Mouse (Mus musculus): Measurements from ENCODE around the gene Dst. TPM values are rescaled to one million over a fixed set of nuclear protein-coding genes. Genes with fewer than 3 reads are reported as not detected.

Dst gene
- polyA plus RNA-seq, 1 experiment: 9.5 TPM

GRCm38 (mm10) chr1:33892784-33893183 is 15.2 kb upstream of the Dst start:
- H3K4me3 ChIP-seq (replicated peaks; ENCODE audit: control insufficient read depth, low read depth, low read length): no peak overlapping the region
- TF ChIP-seq POLR2A (IDR thresholded peaks at IDR 0.05; ENCODE audit: borderline replicate concordance, control insufficient read depth, low read depth, low read length) (no peak), CTCF (IDR thresholded peaks at IDR 0.05; ENCODE audit: control insufficient read depth, insufficient read depth, low read length) (peak; percentile 43)
- 40% methylated on average over 10 of the region's 10 CpGs for WGBS
- no peak overlapping the region for H3K27ac ChIP-seq (ENCODE audit: control insufficient read depth, insufficient read depth, low read depth, low read length, poor library complexity)
- no peaks in the 10 kb centered on the region; the same call in 1 of the 2 replicates for H3K4me1 ChIP-seq (ENCODE audit: control insufficient read depth, insufficient read depth, low read length)

DNA sequence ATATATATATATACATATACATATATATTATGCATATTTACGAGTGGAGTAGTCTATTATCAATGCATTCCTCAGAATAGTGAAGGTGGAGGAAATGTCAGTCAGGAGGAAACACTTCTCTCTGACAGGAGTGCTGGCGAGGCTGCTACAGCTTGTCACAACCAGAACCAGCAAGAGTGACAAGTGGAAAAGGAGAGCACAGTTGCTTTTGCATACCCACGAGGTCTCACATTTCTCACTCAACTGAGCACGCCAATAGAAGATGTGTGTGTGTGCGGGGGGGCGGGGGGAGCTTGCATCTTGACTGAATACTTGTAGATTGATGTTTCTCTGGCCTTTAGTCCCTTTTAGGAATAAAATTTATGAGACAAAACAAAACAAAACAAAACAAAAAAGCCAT is 11.9 kb upstream of the Dst start:
- H3K4me1 ChIP-seq (ENCODE audit: control insufficient read depth, insufficient read depth, low read length): no peaks in the 10 kb centered on the region; the same call in 1 of the 2 replicates
- 59% methylated on average over 6 of the region's 6 CpGs for WGBS
- H3K27ac ChIP-seq (ENCODE audit: control insufficient read depth, insufficient read depth, low read depth, low read length, poor library complexity): no peak overlapping the region
- no peak overlapping the region for H3K4me3 ChIP-seq (replicated peaks; ENCODE audit: control insufficient read depth, low read depth, low read length)
- no peak for TF ChIP-seq CTCF (IDR thresholded peaks at IDR 0.05; ENCODE audit: control insufficient read depth, insufficient read depth, low read length)
- no peak for TF ChIP-seq POLR2A (IDR thresholded peaks at IDR 0.05; ENCODE audit: borderline replicate concordance, control insufficient read depth, low read depth, low read length)

- 59% methylated on average over 4 of the region's 4 CpGs for WGBS
- no peak overlapping the region for H3K4me3 ChIP-seq (replicated peaks; ENCODE audit: control insufficient read depth, low read depth, low read length)
- TF ChIP-seq POLR2A (IDR thresholded peaks at IDR 0.05; ENCODE audit: borderline replicate concordance, control insufficient read depth, low read depth, low read length): no peak
- TF ChIP-seq CTCF (IDR thresholded peaks at IDR 0.05; ENCODE audit: control insufficient read depth, insufficient read depth, low read length): no peak
- H3K4me1 ChIP-seq (ENCODE audit: control insufficient read depth, insufficient read depth, low read length): no peaks in the 10 kb centered on the region; the same call in 1 of the 2 replicates
- no peak overlapping the region for H3K27ac ChIP-seq (ENCODE audit: control insufficient read depth, insufficient read depth, low read depth, low read length, poor library complexity)
Observed at GRCm38 (mm10) chr1:33896666-33897065, 11.4 kb upstream of the Dst start.

GRCm38 (mm10) chr1:33897426-33897825 is 10.6 kb upstream of the Dst start:
- WGBS: 83% methylated on average over 11 of the region's 11 CpGs
- no peak overlapping the region for H3K4me3 ChIP-seq (replicated peaks; ENCODE audit: control insufficient read depth, low read depth, low read length)
- TF ChIP-seq CTCF (IDR thresholded peaks at IDR 0.05; ENCODE audit: control insufficient read depth, insufficient read depth, low read length): no peak
- no peak for TF ChIP-seq POLR2A (IDR thresholded peaks at IDR 0.05; ENCODE audit: borderline replicate concordance, control insufficient read depth, low read depth, low read length)
- H3K4me1 ChIP-seq (ENCODE audit: control insufficient read depth, insufficient read depth, low read length): no peaks in the 10 kb centered on the region; the same call in 1 of the 2 replicates
- no peak overlapping the region for H3K27ac ChIP-seq (ENCODE audit: control insufficient read depth, insufficient read depth, low read depth, low read length, poor library complexity)

GRCm38 (mm10) chr1:33898373-33898772 is 9.7 kb upstream of the Dst start:
- H3K4me3 ChIP-seq (replicated peaks; ENCODE audit: control insufficient read depth, low read depth, low read length): no peak overlapping the region
- 63% methylated on average over 6 of the region's 6 CpGs for WGBS
- H3K27ac ChIP-seq (ENCODE audit: control insufficient read depth, insufficient read depth, low read depth, low read length, poor library complexity): no peak overlapping the region
- TF ChIP-seq CTCF (IDR thresholded peaks at IDR 0.05; ENCODE audit: control insufficient read depth, insufficient read depth, low read length) (no peak), POLR2A (IDR thresholded peaks at IDR 0.05; ENCODE audit: borderline replicate concordance, control insufficient read depth, low read depth, low read length) (no peak)
- H3K4me1 ChIP-seq (ENCODE audit: control insufficient read depth, insufficient read depth, low read length): no peaks in the 10 kb centered on the region; the same call in 1 of the 2 replicates

DNA sequence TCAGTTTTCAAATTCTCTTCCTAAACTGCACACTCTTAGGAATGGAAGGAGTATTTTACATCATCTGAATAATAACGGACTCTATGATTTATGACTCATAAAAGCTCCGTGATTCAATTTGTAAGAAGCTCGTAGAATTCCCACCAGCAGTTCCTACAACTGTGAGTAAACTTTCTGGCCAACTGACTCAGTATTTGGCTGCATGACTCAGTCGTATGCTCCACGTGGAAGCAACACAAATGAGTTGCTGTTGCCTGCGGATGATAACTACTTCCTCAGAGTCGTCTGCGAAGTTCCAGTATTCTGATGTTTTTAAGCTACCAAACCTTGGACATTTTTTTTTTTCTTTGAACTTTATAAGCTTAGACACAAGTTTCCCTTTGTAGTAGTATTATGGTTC is 7.8 kb upstream of the Dst start:
- TF ChIP-seq CTCF (IDR thresholded peaks at IDR 0.05; ENCODE audit: control insufficient read depth, insufficient read depth, low read length) (no peak), POLR2A (IDR thresholded peaks at IDR 0.05; ENCODE audit: borderline replicate concordance, control insufficient read depth, low read depth, low read length) (no peak)
- Histone ChIP-seq H3K27ac (ENCODE audit: control insufficient read depth, insufficient read depth, low read depth, low read length, poor library complexity) (no peak overlapping the region), H3K4me3 (replicated peaks; ENCODE audit: control insufficient read depth, low read depth, low read length) (no peak overlapping the region), H3K4me1 (ENCODE audit: control insufficient read depth, insufficient read depth, low read length) (no peaks in the 10 kb centered on the region; the same call in 1 of the 2 replicates)
- WGBS: 62% methylated on average over 8 of the region's 8 CpGs

DNA sequence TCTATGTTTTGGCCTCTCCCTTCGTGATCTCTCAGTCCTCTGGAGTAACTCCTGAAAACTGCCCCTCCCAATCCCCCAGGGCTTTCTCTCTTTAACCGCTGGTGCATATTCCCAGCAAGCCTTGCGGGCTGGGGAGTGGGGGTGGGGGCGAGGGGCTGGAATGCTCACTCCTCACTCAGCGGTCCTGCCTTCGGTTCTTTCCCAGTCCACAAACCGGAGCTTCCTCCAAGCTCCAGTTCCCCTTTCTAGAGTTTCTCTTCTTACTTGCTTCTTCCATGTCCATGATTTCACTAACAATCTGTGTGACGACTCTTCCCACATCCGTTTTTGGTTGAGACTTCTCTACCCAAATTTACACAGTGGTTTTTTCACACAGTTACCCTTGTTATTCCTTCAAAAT is 4.4 kb upstream of the Dst start:
- TF ChIP-seq CTCF (IDR thresholded peaks at IDR 0.05; ENCODE audit: control insufficient read depth, insufficient read depth, low read length) (no peak), POLR2A (IDR thresholded peaks at IDR 0.05; ENCODE audit: borderline replicate concordance, control insufficient read depth, low read depth, low read length) (no peak)
- 10% methylated on average over 9 of the region's 9 CpGs for WGBS
- no peak overlapping the region for H3K27ac ChIP-seq (ENCODE audit: control insufficient read depth, insufficient read depth, low read depth, low read length, poor library complexity)
- no peaks in the 10 kb centered on the region; the same call in 1 of the 2 replicates for H3K4me1 ChIP-seq (ENCODE audit: control insufficient read depth, insufficient read depth, low read length)
- H3K4me3 ChIP-seq (replicated peaks; ENCODE audit: control insufficient read depth, low read depth, low read length): no peak overlapping the region

DNA sequence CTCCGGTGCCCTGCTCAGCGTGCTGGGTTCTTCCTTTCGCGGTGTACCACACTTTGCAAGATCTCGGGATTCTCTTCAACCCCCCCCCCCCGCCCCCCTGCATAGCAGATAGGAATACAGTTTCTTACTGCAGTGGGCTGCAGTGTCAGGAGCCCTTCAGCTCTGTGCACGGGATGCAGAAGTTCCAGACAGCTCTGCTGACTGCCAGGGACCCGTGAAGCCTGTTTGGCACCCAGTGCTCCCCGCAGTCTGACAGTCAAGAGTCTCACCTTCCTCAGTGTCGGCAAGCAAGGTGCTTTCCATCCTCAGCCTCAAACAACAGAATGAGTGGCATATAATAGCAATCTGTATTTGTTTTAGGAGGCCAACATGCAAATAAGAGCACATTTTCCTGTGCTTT is 1.8 kb upstream of the Dst start:
- WGBS: 28% methylated on average over 10 of the region's 10 CpGs
- Histone ChIP-seq H3K27ac (ENCODE audit: control insufficient read depth, insufficient read depth, low read depth, low read length, poor library complexity) (no peak overlapping the region), H3K4me1 (ENCODE audit: control insufficient read depth, insufficient read depth, low read length) (no peaks in the 10 kb centered on the region; the same call in 1 of the 2 replicates), H3K4me3 (replicated peaks; ENCODE audit: control insufficient read depth, low read depth, low read length) (no peak overlapping the region)
- no peak for TF ChIP-seq CTCF (IDR thresholded peaks at IDR 0.05; ENCODE audit: control insufficient read depth, insufficient read depth, low read length)
- TF ChIP-seq POLR2A (IDR thresholded peaks at IDR 0.05; ENCODE audit: borderline replicate concordance, control insufficient read depth, low read depth, low read length): no peak

GRCm38 (mm10) chr1:33906927-33907326 is 1.1 kb upstream of the Dst start:
- Histone ChIP-seq H3K4me3 (replicated peaks; ENCODE audit: control insufficient read depth, low read depth, low read length) (no peak overlapping the region), H3K4me1 (ENCODE audit: control insufficient read depth, insufficient read depth, low read length) (no peaks in the 10 kb centered on the region; the same call in 1 of the 2 replicates), H3K27ac (ENCODE audit: control insufficient read depth, insufficient read depth, low read depth, low read length, poor library complexity) (no peak overlapping the region)
- WGBS: 3% methylated on average over 20 of the region's 20 CpGs
- TF ChIP-seq CTCF (IDR thresholded peaks at IDR 0.05; ENCODE audit: control insufficient read depth, insufficient read depth, low read length) (no peak), POLR2A (IDR thresholded peaks at IDR 0.05; ENCODE audit: borderline replicate concordance, control insufficient read depth, low read depth, low read length) (no peak)
